Mouse (Mus musculus) ES-E14 (cell line): ENCODE measurements around the gene Osbpl6.

Source experiments
- MAFK ChIP-seq: IDR thresholded peaks from 2 replicates; pipeline ENCODE4 v1.6.1; 2014; ENCODE audit warnings: mild to moderate bottlenecking, low read depth, low read length, inconsistent platforms; ENCODE audit not compliant: insufficient read depth
- ZNF384 ChIP-seq: IDR thresholded peaks from 2 replicates; pipeline ENCODE4 v1.6.1; 2012; ENCODE audit warnings: low read depth, low read length, inconsistent platforms

DNA sequence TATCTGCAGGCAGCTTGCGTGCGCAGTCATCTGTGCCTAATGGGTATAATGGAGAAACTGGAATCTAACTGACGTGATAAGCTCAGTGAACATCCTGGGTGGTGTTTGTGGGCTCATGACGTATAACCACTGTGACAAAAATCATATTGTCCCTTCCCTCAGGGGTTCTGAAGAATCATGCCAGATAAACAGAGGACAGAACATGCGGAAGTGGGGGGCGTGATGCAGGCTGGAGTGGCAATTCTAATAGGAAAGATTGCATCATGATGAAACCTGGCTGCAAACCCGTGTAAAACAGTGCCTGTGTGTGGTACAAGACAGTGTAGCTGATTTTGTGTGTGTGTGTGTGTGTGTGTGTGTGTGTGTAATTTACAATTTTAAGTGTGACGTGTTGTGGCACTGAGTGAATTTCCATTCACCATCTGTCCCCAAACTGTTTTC lies 105.0 kb downstream of the Osbpl6 start:
- TF ChIP-seq MAFK (no peak), ZNF384 (no peak)
